Mouse (Mus musculus): ENCODE data around the gene Ppa1. TPM values are rescaled to one million over a fixed set of nuclear protein-coding genes. Genes with fewer than 3 reads are reported as not detected.
"Not testable (repeated sequence)": the region's sequence is repeated elsewhere in the genome, so short reads cannot be mapped to it uniquely, and the experiment has no call there.

Gene Ppa1
- total RNA-seq (2021), result 10 to 100 TPM; 48.9 to 61.4 TPM
- long read RNA-seq, experiment 1, transcript Ppa1-201 (11 exons, 1,364 nt), result major isoform, 61 of 63 reads
- long read RNA-seq, experiment 1, partial matches to known transcripts, result 2 of 63 reads
- long read RNA-seq, experiment 1, other reads (novel, unspliced or antisense), result 0 of 63 reads
- long read RNA-seq, experiment 2, transcript Ppa1-201 (11 exons, 1,364 nt), result major isoform, 56 of 65 reads
- long read RNA-seq, experiment 2, partial matches to known transcripts, result 7 of 65 reads
- long read RNA-seq, experiment 2, other reads (novel, unspliced or antisense), result 2 of 65 reads

GRCm38 (mm10) chr10:61647790-61648736 is at the start of gene Ppa1:
TSS of gene Ppa1 (plus strand) at chr10:61648552.
- intact Hi-C loops (cut with DNase I), result no loop called here

GRCm38 (mm10) chr10:61599556-61600114 is 48.7 kb upstream of the Ppa1 start:
- no peak overlapping the region for H3K27ac ChIP-seq
- TF ChIP-seq CTCF (IDR thresholded peaks at IDR 0.05), result no peak
- no peak for DNase-seq
- intact Hi-C loops (cut with DNase I), result loop anchor here (5.0 kb wide), 1 partner anchor 132 kb away; no protein-coding TSS in a partner anchor
- no peak overlapping the region for H3K4me3 ChIP-seq

More at GRCm38 (mm10) chr10:61647790-61648736, at the start of gene Ppa1:
- Histone ChIP-seq H3K4me3 (peak within 1 kb of the TSS; percentile 88), H3K27ac (peak within 1 kb of the TSS; percentile 91)
- no peak for TF ChIP-seq CTCF (IDR thresholded peaks at IDR 0.05)
- peak; percentile 95 for DNase-seq

GRCm38 (mm10) chr10:61602283-61603033 is 45.9 kb upstream of the Ppa1 start:
- no peak overlapping the region for H3K27ac ChIP-seq
- peak; percentile 54 for DNase-seq
- peak; percentile 73 for TF ChIP-seq CTCF (IDR thresholded peaks at IDR 0.05)
- intact Hi-C loops (cut with DNase I), result loop anchor here (2.0 to 5.0 kb wide), 2 partner anchors 112 to 135 kb away; no protein-coding TSS in a partner anchor
- no peak overlapping the region; the same call in 1 of the 2 replicates for H3K4me3 ChIP-seq

GRCm38 (mm10) chr10:61604376-61605065 is 43.8 kb upstream of the Ppa1 start:
- H3K27ac ChIP-seq, result no peak overlapping the region
- TF ChIP-seq CTCF (IDR thresholded peaks at IDR 0.05), result no peak
- no peak for DNase-seq
- intact Hi-C loops (cut with DNase I), result loop anchor here (5.0 kb wide), 1 partner anchor 137 kb away; no protein-coding TSS in a partner anchor
- H3K4me3 ChIP-seq, result no peak overlapping the region

- H3K27ac ChIP-seq; DNase-seq; intact Hi-C loops (cut with DNase I); H3K4me3 ChIP-seq: not testable (repeated sequence)
Measured at GRCm38 (mm10) chr10:61605381-61605780, 43.0 kb upstream of the Ppa1 start.

- peak; percentile 76 for TF ChIP-seq CTCF (IDR thresholded peaks at IDR 0.05)
- no peak overlapping the region for H3K27ac ChIP-seq
- intact Hi-C loops (cut with DNase I), result loop anchor here (1.0 kb wide), 1 partner anchor 52 kb away; no protein-coding TSS in a partner anchor
- DNase-seq, result peak; percentile 73
- no peak overlapping the region for H3K4me3 ChIP-seq
Measured at GRCm38 (mm10) chr10:61605851-61606250, 42.5 kb upstream of the Ppa1 start.

GRCm38 (mm10) chr10:61608233-61608632 is 40.1 kb upstream of the Ppa1 start:
- no peak for TF ChIP-seq CTCF (IDR thresholded peaks at IDR 0.05)
- no peak for DNase-seq
- Histone ChIP-seq H3K27ac (no peak overlapping the region), H3K4me3 (no peak overlapping the region)
- intact Hi-C loops (cut with DNase I), result no loop called here

GRCm38 (mm10) chr10:61610650-61611235 is 37.6 kb upstream of the Ppa1 start:
- TF ChIP-seq CTCF (IDR thresholded peaks at IDR 0.05), result peak; percentile 42
- Histone ChIP-seq H3K4me3 (no peak overlapping the region), H3K27ac (no peak overlapping the region)
- DNase-seq, result peak; percentile 46
- intact Hi-C loops (cut with DNase I), result no loop called here

- DNase-seq, result no peak
- intact Hi-C loops (cut with DNase I), result no loop called here
- H3K27ac ChIP-seq, result no peak overlapping the region
- no peak overlapping the region for H3K4me3 ChIP-seq
- no peak for TF ChIP-seq CTCF (IDR thresholded peaks at IDR 0.05)
Measured at GRCm38 (mm10) chr10:61614311-61614710, 34.0 kb upstream of the Ppa1 start.

- DNase-seq, result no peak
- intact Hi-C loops (cut with DNase I), result no loop called here
- Histone ChIP-seq H3K27ac (no peak overlapping the region), H3K4me3 (no peak overlapping the region)
- TF ChIP-seq CTCF (IDR thresholded peaks at IDR 0.05), result no peak
Measured at GRCm38 (mm10) chr10:61618528-61618927, 29.8 kb upstream of the Ppa1 start.

GRCm38 (mm10) chr10:61621681-61622080 is 26.7 kb upstream of the Ppa1 start:
- DNase-seq, result no peak
- no peak for TF ChIP-seq CTCF (IDR thresholded peaks at IDR 0.05)
- Histone ChIP-seq H3K4me3 (no peak overlapping the region), H3K27ac (no peak overlapping the region)
- intact Hi-C loops (cut with DNase I), result no loop called here
